Mouse (Mus musculus) erythroblast, embryonic 14.5 days (primary cell): ENCODE results near the gene Qprt. TPM values are rescaled to one million over a fixed set of nuclear protein-coding genes. Genes with fewer than 3 reads are reported as not detected.
A peak's percentile ranks its signal among the peaks of the same experiment; 100 is the strongest.

Experiments used
- H3K27me3 ChIP-seq: 2 replicates; pipeline ENCODE4 v1.6.1; 2012; ENCODE audit warnings: inconsistent platforms; ENCODE audit not compliant: control insufficient read depth
- H3K36me3 ChIP-seq: 2 replicates; pipeline ENCODE4 v1.6.1; 2012; ENCODE audit warnings: mild to moderate bottlenecking, inconsistent platforms; ENCODE audit not compliant: control insufficient read depth
- H3K4me1 ChIP-seq: 2 replicates; pipeline ENCODE4 v1.6.1; 2012; ENCODE audit warnings: inconsistent platforms; ENCODE audit not compliant: control insufficient read depth
- H3K4me3 ChIP-seq: replicated peaks from 2 replicates; pipeline ENCODE3; 2012; ENCODE audit warnings: moderate library complexity, mild to moderate bottlenecking, inconsistent platforms
- H3K9me3 ChIP-seq: 2 replicates; pipeline ENCODE4 v1.6.1; 2012; ENCODE audit warnings: low read length, inconsistent platforms, mixed read lengths; ENCODE audit not compliant: control insufficient read depth
- GATA1 ChIP-seq: IDR thresholded peaks from 2 replicates; pipeline ENCODE4 v1.6.1; 2012; ENCODE audit warnings: low read length, inconsistent platforms, mixed read lengths
- TAL1 ChIP-seq: IDR thresholded peaks from 3 replicates; pipeline ENCODE4 v1.6.1; 2012; ENCODE audit warnings: low read length, inconsistent platforms, mixed read lengths
- polyA plus RNA-seq: library from polyadenylated mRNA; stranded (reverse); fragments of >175 nt; gene quantifications from 2 replicates; pipeline ENCODE4 v1.2.3, GENCODE M21; 2012

Gene Qprt
- 0.12 and 0.17 TPM in 2 replicates for polyA plus RNA-seq

- peaks cover 6% of the 10 kb centered on the region for H3K9me3 ChIP-seq
- no peaks in the 10 kb centered on the region for H3K36me3 ChIP-seq
- peaks cover 8% of the 10 kb centered on the region for H3K27me3 ChIP-seq
- H3K4me3 ChIP-seq, result peak within 1 kb of the TSS; percentile 48
- peaks cover 13% of the 10 kb centered on the region for H3K4me1 ChIP-seq
- TF ChIP-seq TAL1 (no peak), GATA1 (no peak)
Observed at GRCm38 (mm10) chr7:127121911-127122270, at the start of gene Qprt. Qprt (minus strand) TSS chr7:127122226.

DNA sequence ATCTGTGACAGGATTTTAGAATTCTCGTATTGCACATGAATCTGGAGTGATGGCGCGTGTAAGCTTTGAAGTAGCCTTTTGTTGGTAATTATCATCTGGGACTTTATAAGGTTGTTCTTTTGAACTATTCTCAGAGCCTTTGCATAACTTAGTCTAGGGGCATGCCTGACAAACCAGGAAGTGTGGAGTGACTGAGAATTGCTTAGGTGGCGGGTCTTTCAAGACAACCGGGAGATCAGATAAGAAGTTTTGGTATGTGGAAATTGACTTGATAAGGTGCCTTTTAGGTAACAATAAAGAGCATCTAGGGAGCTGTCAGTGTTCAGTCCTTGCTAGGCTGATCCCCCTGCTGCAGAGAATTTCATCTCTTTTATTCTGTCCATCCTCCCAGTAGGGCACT, 44.5 kb upstream of the Qprt start:
- H3K9me3 ChIP-seq, result no peaks in the 10 kb centered on the region; the same call in 1 of the 2 replicates
- no peak overlapping the region for H3K4me3 ChIP-seq
- no peak for TF ChIP-seq GATA1
- no peak for TF ChIP-seq TAL1
- no peaks in the 10 kb centered on the region for H3K36me3 ChIP-seq
- H3K4me1 ChIP-seq, result peaks cover 8% of the 10 kb centered on the region
- no peaks in the 10 kb centered on the region for H3K27me3 ChIP-seq

- no peaks in the 10 kb centered on the region for H3K27me3 ChIP-seq
- no peak for TF ChIP-seq GATA1
- no peak for TF ChIP-seq TAL1
- H3K4me3 ChIP-seq, result no peak overlapping the region
- H3K4me1 ChIP-seq, result peaks cover 5% of the 10 kb centered on the region
- no peaks in the 10 kb centered on the region for H3K9me3 ChIP-seq
- H3K36me3 ChIP-seq, result no peaks in the 10 kb centered on the region
Observed at GRCm38 (mm10) chr7:127165607-127166493, 43.8 kb upstream of the Qprt start.

GRCm38 (mm10) chr7:127164002-127164401, 42.0 kb upstream of the Qprt start:
- Histone ChIP-seq H3K36me3 (no peaks in the 10 kb centered on the region), H3K4me3 (no peak overlapping the region), H3K27me3 (no peaks in the 10 kb centered on the region), H3K9me3 (no peaks in the 10 kb centered on the region), H3K4me1 (peaks cover 5% of the 10 kb centered on the region)
- TF ChIP-seq TAL1, result no peak
- TF ChIP-seq GATA1, result no peak

DNA sequence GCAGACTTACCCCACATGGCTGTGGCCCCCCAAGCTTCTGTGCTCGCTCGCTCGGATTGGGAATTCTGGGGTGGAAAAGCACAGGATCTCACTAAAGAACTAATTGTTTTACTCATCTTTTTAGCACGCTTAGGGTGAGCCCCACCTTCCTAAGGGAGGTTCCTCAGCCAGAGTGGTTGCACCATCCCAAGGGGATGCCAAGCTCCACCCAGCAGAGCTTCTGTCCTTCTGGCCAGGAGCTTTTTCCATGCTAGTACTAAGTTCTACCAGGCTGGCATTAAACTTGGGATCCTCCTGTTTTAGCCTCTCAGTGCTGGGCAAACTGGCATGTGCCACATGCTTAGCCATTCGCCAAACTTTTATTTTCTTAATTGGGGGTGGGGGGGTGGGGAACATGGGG, 40.5 kb upstream of the Qprt start:
- H3K36me3 ChIP-seq, result no peaks in the 10 kb centered on the region
- TF ChIP-seq GATA1 (no peak), TAL1 (no peak)
- peaks cover 5% of the 10 kb centered on the region for H3K4me1 ChIP-seq
- no peaks in the 10 kb centered on the region for H3K9me3 ChIP-seq
- H3K4me3 ChIP-seq, result no peak overlapping the region
- no peaks in the 10 kb centered on the region for H3K27me3 ChIP-seq

- H3K9me3 ChIP-seq, result no peaks in the 10 kb centered on the region
- peaks cover 6% of the 10 kb centered on the region for H3K4me1 ChIP-seq
- TF ChIP-seq TAL1, result no peak
- no peak for TF ChIP-seq GATA1
- H3K27me3 ChIP-seq, result no peaks in the 10 kb centered on the region
- no peaks in the 10 kb centered on the region for H3K36me3 ChIP-seq
- no peak overlapping the region for H3K4me3 ChIP-seq
Observed at GRCm38 (mm10) chr7:127157548-127157947, 35.5 kb upstream of the Qprt start.

GRCm38 (mm10) chr7:127153477-127153876, 31.5 kb upstream of the Qprt start:
- Histone ChIP-seq H3K36me3 (no peaks in the 10 kb centered on the region), H3K4me3 (no peak overlapping the region), H3K9me3 (no peaks in the 10 kb centered on the region), H3K27me3 (no peaks in the 10 kb centered on the region), H3K4me1 (peaks cover 8% of the 10 kb centered on the region)
- TF ChIP-seq TAL1 (no peak), GATA1 (no peak)

GRCm38 (mm10) chr7:127152464-127152863, 30.4 kb upstream of the Qprt start:
- H3K4me1 ChIP-seq, result peaks cover 12% of the 10 kb centered on the region
- no peak for TF ChIP-seq TAL1
- TF ChIP-seq GATA1, result no peak
- no peaks in the 10 kb centered on the region for H3K27me3 ChIP-seq
- no peak overlapping the region for H3K4me3 ChIP-seq
- no peaks in the 10 kb centered on the region for H3K9me3 ChIP-seq
- H3K36me3 ChIP-seq, result no peaks in the 10 kb centered on the region

- Histone ChIP-seq H3K27me3 (no peaks in the 10 kb centered on the region), H3K4me1 (peaks cover 36% of the 10 kb centered on the region), H3K9me3 (no peaks in the 10 kb centered on the region), H3K4me3 (no peak overlapping the region), H3K36me3 (no peaks in the 10 kb centered on the region)
- TF ChIP-seq GATA1 (no peak), TAL1 (no peak)
Observed at GRCm38 (mm10) chr7:127147901-127148300, 25.9 kb upstream of the Qprt start.

GRCm38 (mm10) chr7:127146267-127146603, 24.2 kb upstream of the Qprt start:
- TF ChIP-seq TAL1, result no peak
- no peak for TF ChIP-seq GATA1
- no peak overlapping the region for H3K4me3 ChIP-seq
- no peaks in the 10 kb centered on the region for H3K27me3 ChIP-seq
- H3K4me1 ChIP-seq, result peaks cover 53% of the 10 kb centered on the region
- H3K9me3 ChIP-seq, result no peaks in the 10 kb centered on the region
- H3K36me3 ChIP-seq, result no peaks in the 10 kb centered on the region
